Mouse (Mus musculus) midbrain, embryonic 10.5 days (tissue): Measurements from ENCODE around the gene Susd2. TPM values are rescaled to one million over a fixed set of nuclear protein-coding genes. Genes with fewer than 3 reads are reported as not detected.

Source experiments
- DNase-seq: peaks from one replicate; pipeline ENCODE4 v3.0.0-alpha.2; 2017; ENCODE audit warnings: low spot score
- H3K27ac ChIP-seq: fragments of 300-500 bp; sonication (generic); replicated peaks from 2 replicates; pipeline ENCODE4 v1.5.1; 2016; ENCODE audit warnings: mild to moderate bottlenecking
- H3K27me3 ChIP-seq: fragments of 300-500 bp; sonication (generic); 2 replicates; pipeline ENCODE4 v1.6.1; 2016; ENCODE audit warnings: low read depth, mild to moderate bottlenecking; ENCODE audit not compliant: poor library complexity, severe bottlenecking
- H3K36me3 ChIP-seq: fragments of 300-500 bp; sonication (generic); 2 replicates; pipeline ENCODE4 v1.6.1; 2016; ENCODE audit warnings: mild to moderate bottlenecking, moderate library complexity
- H3K4me1 ChIP-seq: fragments of 300-500 bp; sonication (generic); 2 replicates; pipeline ENCODE4 v1.6.1; 2016
- H3K4me3 ChIP-seq: fragments of 300-500 bp; sonication (generic); 2 replicates; pipeline ENCODE4 v1.5.1; 2016; ENCODE audit warnings: mild to moderate bottlenecking, moderate library complexity
- H3K9me3 ChIP-seq: fragments of 300-500 bp; sonication (generic); replicated peaks from 2 replicates; pipeline ENCODE4 v1.6.1; 2016; ENCODE audit warnings: mild to moderate bottlenecking
- WGBS: fragments of 180-500 bp; shearing (Covaris S2); methylation state at CpG from one replicate; pipeline ENCODE4 v1.1.7; 2016; 5-methylcytosine and 5-hydroxymethylcytosine counted together
- polyA plus RNA-seq: library from polyadenylated mRNA; unstranded; fragments of >200 nt; fragmentation: Nextera tagmentation; extraction: Ambion mirVana; gene quantifications from 2 replicates; pipeline ENCODE4 v1.2.1, GENCODE M21; 2016

The Susd2 gene
- polyA plus RNA-seq, 1 experiment from 2014 or later = 1.6 TPM

GRCm38 (mm10) chr10:75649406-75649995, 5.7 kb upstream of the Susd2 start:
- no peak for DNase-seq
- H3K4me1 ChIP-seq = peaks cover 5% of the 10 kb centered on the region
- H3K9me3 ChIP-seq = no peaks in the 10 kb centered on the region
- no peaks in the 10 kb centered on the region for H3K27me3 ChIP-seq
- peaks cover 97% of the 10 kb centered on the region for H3K36me3 ChIP-seq
- H3K27ac ChIP-seq = no peak overlapping the region
- WGBS = 94% methylated on average over 4 of the region's 4 CpGs
- H3K4me3 ChIP-seq = no peak overlapping the region

GRCm38 (mm10) chr10:75649001-75649400, 5.2 kb upstream of the Susd2 start:
- Histone ChIP-seq H3K27me3 (no peaks in the 10 kb centered on the region), H3K36me3 (peaks cover 92% of the 10 kb centered on the region), H3K27ac (no peak overlapping the region), H3K4me3 (no peak overlapping the region), H3K4me1 (peaks cover 10% of the 10 kb centered on the region), H3K9me3 (no peaks in the 10 kb centered on the region)
- WGBS = 90% methylated on average over 7 of the region's 7 CpGs
- DNase-seq = no peak

- 92% methylated on average over 6 of the region's 6 CpGs for WGBS
- H3K4me3 ChIP-seq = no peak overlapping the region
- H3K4me1 ChIP-seq = peaks cover 19% of the 10 kb centered on the region
- H3K27me3 ChIP-seq = no peaks in the 10 kb centered on the region
- peaks cover 83% of the 10 kb centered on the region for H3K36me3 ChIP-seq
- no peak for DNase-seq
- no peak overlapping the region for H3K27ac ChIP-seq
- no peaks in the 10 kb centered on the region for H3K9me3 ChIP-seq
Measured at GRCm38 (mm10) chr10:75648091-75648490, 4.3 kb upstream of the Susd2 start.

- 94% methylated on average over 3 of the region's 3 CpGs for WGBS
- Histone ChIP-seq H3K4me3 (no peak overlapping the region), H3K36me3 (peaks cover 76% of the 10 kb centered on the region), H3K4me1 (peaks cover 27% of the 10 kb centered on the region), H3K27me3 (no peaks in the 10 kb centered on the region), H3K27ac (no peak overlapping the region), H3K9me3 (no peaks in the 10 kb centered on the region)
- DNase-seq = no peak
Measured at GRCm38 (mm10) chr10:75647362-75647761, 3.6 kb upstream of the Susd2 start.

GRCm38 (mm10) chr10:75646406-75646805, 2.6 kb upstream of the Susd2 start:
- no peak overlapping the region for H3K4me3 ChIP-seq
- peaks cover 29% of the 10 kb centered on the region for H3K4me1 ChIP-seq
- no peaks in the 10 kb centered on the region for H3K27me3 ChIP-seq
- no peak overlapping the region for H3K27ac ChIP-seq
- H3K9me3 ChIP-seq = no peaks in the 10 kb centered on the region
- DNase-seq = no peak
- peaks cover 66% of the 10 kb centered on the region for H3K36me3 ChIP-seq
- WGBS = 88% methylated on average over 6 of the region's 6 CpGs

GRCm38 (mm10) chr10:75645616-75646015, 1.8 kb upstream of the Susd2 start:
- no peak for DNase-seq
- WGBS = 92% methylated on average over 8 of the region's 8 CpGs
- no peaks in the 10 kb centered on the region for H3K9me3 ChIP-seq
- peaks cover 58% of the 10 kb centered on the region for H3K36me3 ChIP-seq
- peaks cover 29% of the 10 kb centered on the region for H3K4me1 ChIP-seq
- H3K27me3 ChIP-seq = no peaks in the 10 kb centered on the region
- H3K27ac ChIP-seq = no peak overlapping the region
- H3K4me3 ChIP-seq = no peak overlapping the region

GRCm38 (mm10) chr10:75642891-75643290, 917 bp downstream of the Susd2 start:
- WGBS = 92% methylated on average over 2 of the region's 2 CpGs
- peak overlapping the region; percentile 65 for H3K27ac ChIP-seq

GRCm38 (mm10) chr10:75642436-75642835, 1.4 kb downstream of the Susd2 start:
- no peak for DNase-seq
- Histone ChIP-seq H3K9me3 (no peaks in the 10 kb centered on the region), H3K4me3 (no peak overlapping the region), H3K4me1 (peaks cover 37% of the 10 kb centered on the region), H3K36me3 (peaks cover 27% of the 10 kb centered on the region), H3K27me3 (no peaks in the 10 kb centered on the region), H3K27ac (no peak overlapping the region)
- 80% methylated on average over 9 of the region's 9 CpGs for WGBS

More at GRCm38 (mm10) chr10:75642891-75643290, 917 bp downstream of the Susd2 start:
- no peaks in the 10 kb centered on the region for H3K27me3 ChIP-seq
- DNase-seq = no peak
- H3K4me1 ChIP-seq = peaks cover 37% of the 10 kb centered on the region
- peaks cover 31% of the 10 kb centered on the region for H3K36me3 ChIP-seq
- H3K9me3 ChIP-seq = no peaks in the 10 kb centered on the region
- no peak overlapping the region for H3K4me3 ChIP-seq

- peaks cover 37% of the 10 kb centered on the region for H3K4me1 ChIP-seq
- no peak overlapping the region for H3K4me3 ChIP-seq
- H3K9me3 ChIP-seq = no peaks in the 10 kb centered on the region
- no peak overlapping the region for H3K27ac ChIP-seq
- no peak for DNase-seq
- no peaks in the 10 kb centered on the region for H3K27me3 ChIP-seq
- WGBS = 89% methylated on average over 7 of the region's 7 CpGs
- H3K36me3 ChIP-seq = peaks cover 20% of the 10 kb centered on the region
Measured at GRCm38 (mm10) chr10:75641721-75642222, 2.0 kb downstream of the Susd2 start.

- no peak for DNase-seq
- no peaks in the 10 kb centered on the region for H3K36me3 ChIP-seq
- no peaks in the 10 kb centered on the region for H3K9me3 ChIP-seq
- H3K4me3 ChIP-seq = no peak overlapping the region
- 90% methylated on average over 11 of the region's 11 CpGs for WGBS
- H3K27ac ChIP-seq = no peak overlapping the region
- no peaks in the 10 kb centered on the region for H3K27me3 ChIP-seq
- peaks cover 15% of the 10 kb centered on the region for H3K4me1 ChIP-seq
Measured at GRCm38 (mm10) chr10:75637711-75638110, 6.1 kb downstream of the Susd2 start.

GRCm38 (mm10) chr10:75636084-75636786, 7.6 kb downstream of the Susd2 start:
- Histone ChIP-seq H3K4me1 (peaks cover 11% of the 10 kb centered on the region; the same call in 1 of the 2 replicates), H3K36me3 (no peaks in the 10 kb centered on the region), H3K27me3 (no peaks in the 10 kb centered on the region), H3K9me3 (no peaks in the 10 kb centered on the region), H3K4me3 (no peak overlapping the region), H3K27ac (no peak overlapping the region)
- WGBS = 89% methylated on average over 12 of the region's 12 CpGs
- no peak for DNase-seq

- WGBS = 6% methylated on average over 9 of the region's 9 CpGs
- no peak overlapping the region for H3K27ac ChIP-seq
- H3K4me3 ChIP-seq = no peak overlapping the region
- peaks cover 11% of the 10 kb centered on the region; the same call in 1 of the 2 replicates for H3K4me1 ChIP-seq
- no peaks in the 10 kb centered on the region for H3K9me3 ChIP-seq
- H3K27me3 ChIP-seq = no peaks in the 10 kb centered on the region
- DNase-seq = peak; percentile 82
- no peaks in the 10 kb centered on the region for H3K36me3 ChIP-seq
Measured at GRCm38 (mm10) chr10:75635693-75636055, 8.1 kb downstream of the Susd2 start.

GRCm38 (mm10) chr10:75635019-75635692, 8.7 kb downstream of the Susd2 start:
- Histone ChIP-seq H3K36me3 (no peaks in the 10 kb centered on the region), H3K27ac (no peak overlapping the region), H3K4me3 (no peak overlapping the region), H3K9me3 (no peaks in the 10 kb centered on the region), H3K4me1 (peaks cover 11% of the 10 kb centered on the region; the same call in 1 of the 2 replicates), H3K27me3 (no peaks in the 10 kb centered on the region)
- no peak for DNase-seq
- WGBS = 67% methylated on average over 14 of the region's 14 CpGs
